Mouse (Mus musculus) forebrain, postnatal 0 days (tissue): ENCODE measurements around the gene Mob3b. TPM values are rescaled to one million over a fixed set of nuclear protein-coding genes. Genes with fewer than 3 reads are reported as not detected.
"Not testable (repeated sequence)": the region's sequence is repeated elsewhere in the genome, so short reads cannot be mapped to it uniquely, and the experiment has no call there.

Experiments used
- ATAC-seq: fragments of 200-750 bp; cut with Nextera tagmentation; 2 replicates; pipeline ENCODE4 v1.8.0; 2017; ENCODE audit warnings: mild to moderate bottlenecking, moderate library complexity
- DNase-seq: peaks from one replicate; pipeline ENCODE4 v3.0.0-alpha.2; 2015
- H3K27ac ChIP-seq: fragments of 300-500 bp; sonication (generic); 2 replicates; pipeline ENCODE4 v1.5.1; 2014; ENCODE audit warnings: low read depth, mild to moderate bottlenecking, antibody characterized with exemption, low read length, moderate library complexity, mixed read lengths
- H3K27me3 ChIP-seq: fragments of 300-500 bp; sonication (generic); 2 replicates; pipeline ENCODE4 v1.6.1; 2014; ENCODE audit warnings: mild to moderate bottlenecking, low read length, mixed read lengths; ENCODE audit not compliant: insufficient read depth
- H3K36me3 ChIP-seq: fragments of 300-500 bp; sonication (generic); 2 replicates; pipeline ENCODE4 v1.6.1; 2014; ENCODE audit warnings: mild to moderate bottlenecking, moderate library complexity; ENCODE audit not compliant: insufficient read depth
- H3K4me1 ChIP-seq: fragments of 300-500 bp; sonication (generic); 2 replicates; pipeline ENCODE4 v1.6.1; 2014; ENCODE audit warnings: antibody characterized with exemption; ENCODE audit not compliant: insufficient read depth
- H3K4me2 ChIP-seq: fragments of 300-500 bp; sonication (generic); 2 replicates; pipeline ENCODE4 v1.6.1; 2014; ENCODE audit warnings: low read depth, mild to moderate bottlenecking, moderate library complexity
- H3K4me3 ChIP-seq: fragments of 300-500 bp; sonication (generic); 2 replicates; pipeline ENCODE4 v1.5.1; 2014; ENCODE audit warnings: low read depth, low read length, mixed read lengths
- H3K9ac ChIP-seq: fragments of 300-500 bp; sonication (generic); 2 replicates; pipeline ENCODE4 v1.6.1; 2014; ENCODE audit warnings: mild to moderate bottlenecking
- H3K9me3 ChIP-seq: fragments of 300-500 bp; sonication (generic); 2 replicates; pipeline ENCODE4 v1.6.1; 2016; ENCODE audit warnings: low read length
- CTCF ChIP-seq: sonication (generic); IDR thresholded peaks from 2 replicates; pipeline ENCODE4 v1.5.1; 2016; ENCODE audit warnings: antibody characterized with exemption, control low read depth, low read depth
- WGBS: fragments of 180-500 bp; shearing (Covaris S2); extraction: QIAGEN DNeasy Blood & Tissue Kit; methylation state at CpG from one replicate; pipeline ENCODE4 v1.1.7; 2014; 5-methylcytosine and 5-hydroxymethylcytosine counted together
- polyA plus RNA-seq: library from polyadenylated mRNA; unstranded; fragments of >200 nt; fragmentation: Nextera tagmentation; extraction: Ambion mirVana; gene quantifications from 2 replicates; pipeline ENCODE4 v1.2.1, GENCODE M21; 2015
- total RNA-seq: library from RNA; depleted of rRNA; stranded (reverse); fragments of >200 nt; gene quantifications from 2 replicates; pipeline ENCODE4 v1.2.3, GENCODE M21; 2014

Gene Mob3b
- total and polyA plus RNA-seq, 2 experiments from 2014 or later, result 3.0 to 4.3 TPM

DNA sequence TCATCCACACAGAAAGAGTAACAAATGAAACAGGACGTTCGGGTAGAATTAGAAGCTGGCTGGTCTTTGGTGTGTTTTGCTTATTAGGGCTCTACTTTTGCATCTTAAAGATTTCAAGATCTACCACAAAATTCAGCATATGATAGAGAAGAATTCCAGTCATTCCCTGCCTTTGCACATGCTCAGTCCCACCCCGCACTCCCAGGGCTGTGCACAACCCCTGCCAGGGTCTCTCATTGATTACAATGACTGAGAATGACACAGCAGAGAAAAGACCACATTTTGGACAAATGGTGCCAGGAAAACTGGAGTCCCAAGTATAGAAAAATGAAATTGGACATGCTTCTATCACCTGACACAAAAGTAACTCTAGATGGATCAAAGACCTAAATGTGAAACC is 245.1 kb downstream of the Mob3b start:
- Histone ChIP-seq H3K4me2 (no peak overlapping the region), H3K4me1 (no peaks in the 10 kb centered on the region), H3K4me3 (no peak overlapping the region), H3K9ac (no peak overlapping the region), H3K36me3 (no peaks in the 10 kb centered on the region), H3K27ac (no peak overlapping the region), H3K9me3 (no peaks in the 10 kb centered on the region), H3K27me3 (no peaks in the 10 kb centered on the region)
- no peak for TF ChIP-seq CTCF
- ATAC-seq (no peak), DNase-seq (no peak)
- WGBS, result 91% methylated on average over 3 of the region's 3 CpGs

DNA sequence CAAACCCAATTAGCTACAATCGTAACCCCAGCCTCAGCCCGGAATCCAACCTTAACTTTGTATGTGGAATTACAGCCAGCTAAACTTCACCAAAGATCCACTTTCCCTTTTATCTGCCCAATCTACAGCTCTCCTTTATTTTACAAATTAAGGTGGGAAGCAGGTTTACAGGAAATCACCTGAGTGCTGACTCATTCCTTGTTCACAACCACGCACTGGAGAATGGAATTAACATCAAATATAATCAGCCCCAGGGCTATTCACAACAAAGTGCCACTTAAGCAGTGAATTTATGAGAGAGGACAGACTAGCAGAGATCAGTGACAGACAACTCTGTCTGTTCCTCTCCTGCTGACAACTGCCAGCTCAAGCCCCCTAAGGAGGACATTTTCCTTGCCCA is 245.9 kb downstream of the Mob3b start:
- no peak for TF ChIP-seq CTCF
- 75% methylated on average over 3 of the region's 3 CpGs for WGBS
- Histone ChIP-seq H3K27ac (no peak overlapping the region), H3K36me3 (no peaks in the 10 kb centered on the region), H3K9ac (no peak overlapping the region), H3K9me3 (no peaks in the 10 kb centered on the region), H3K4me3 (no peak overlapping the region), H3K4me1 (no peaks in the 10 kb centered on the region), H3K4me2 (no peak overlapping the region), H3K27me3 (no peaks in the 10 kb centered on the region)
- DNase-seq (no peak), ATAC-seq (no peak)

DNA sequence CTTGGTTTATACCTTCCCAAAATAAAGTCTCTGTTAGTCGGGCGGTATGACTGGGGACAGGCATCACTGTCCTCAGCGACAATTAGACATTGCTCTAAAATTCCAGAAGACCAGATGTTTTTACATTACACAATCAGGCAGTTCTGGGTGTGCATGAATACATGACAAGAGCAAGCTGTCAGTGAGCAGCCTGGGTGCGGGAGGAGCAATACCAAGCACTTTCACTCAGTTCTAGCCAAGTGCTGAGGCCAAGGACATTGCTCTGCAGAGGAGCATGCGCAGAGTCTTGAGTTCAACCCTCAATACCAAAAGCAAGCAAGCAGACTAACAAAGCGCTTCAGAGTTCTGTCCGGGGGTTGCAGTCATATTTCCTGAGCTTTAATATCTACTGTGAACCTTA is 249.2 kb downstream of the Mob3b start:
- no peaks in the 10 kb centered on the region for H3K4me1 ChIP-seq
- H3K27ac ChIP-seq, result no peak overlapping the region
- TF ChIP-seq CTCF, result no peak
- no peak for ATAC-seq
- H3K27me3 ChIP-seq, result no peaks in the 10 kb centered on the region
- H3K4me3 ChIP-seq, result no peak overlapping the region
- WGBS, result 95% methylated on average over 7 of the region's 7 CpGs
- no peak overlapping the region for H3K9ac ChIP-seq
- DNase-seq, result no peak
- no peak overlapping the region for H3K4me2 ChIP-seq
- H3K36me3 ChIP-seq, result no peaks in the 10 kb centered on the region
- H3K9me3 ChIP-seq, result no peaks in the 10 kb centered on the region

- H3K9me3 ChIP-seq, result no peaks in the 10 kb centered on the region
- no peak overlapping the region for H3K27ac ChIP-seq
- TF ChIP-seq CTCF, result 0 out of 2 replicates have a peak, but pooled peaks have one; percentile 7
- DNase-seq (peak; percentile 13), ATAC-seq (peak; percentile 67)
- H3K4me2 ChIP-seq, result no peak overlapping the region
- H3K4me1 ChIP-seq, result no peaks in the 10 kb centered on the region
- no peaks in the 10 kb centered on the region for H3K36me3 ChIP-seq
- 40% methylated on average over 14 of the region's 14 CpGs for WGBS
- H3K4me3 ChIP-seq, result no peak overlapping the region
- H3K27me3 ChIP-seq, result no peaks in the 10 kb centered on the region
- no peak overlapping the region for H3K9ac ChIP-seq
These were observed 250.3 kb downstream of the Mob3b start for GRCm38 (mm10) chr4:34907026-34907425.

- no peak overlapping the region for H3K27ac ChIP-seq
- no peaks in the 10 kb centered on the region for H3K9me3 ChIP-seq
- H3K4me2 ChIP-seq, result no peak overlapping the region
- H3K4me3 ChIP-seq, result no peak overlapping the region
- no peak overlapping the region for H3K9ac ChIP-seq
- no peak for TF ChIP-seq CTCF
- DNase-seq (no peak), ATAC-seq (no peak)
- H3K27me3 ChIP-seq, result no peaks in the 10 kb centered on the region
- no peaks in the 10 kb centered on the region for H3K4me1 ChIP-seq
- no peaks in the 10 kb centered on the region for H3K36me3 ChIP-seq
- WGBS, result 74% methylated on average over 4 of the region's 4 CpGs
These were observed 251.1 kb downstream of the Mob3b start for GRCm38 (mm10) chr4:34906151-34906550.

- Histone ChIP-seq H3K4me3 (no peak overlapping the region), H3K27me3 (no peaks in the 10 kb centered on the region), H3K27ac (no peak overlapping the region), H3K4me1 (no peaks in the 10 kb centered on the region; the same call in 1 of the 2 replicates), H3K36me3 (no peaks in the 10 kb centered on the region), H3K4me2 (no peak overlapping the region), H3K9ac (no peak overlapping the region), H3K9me3 (no peaks in the 10 kb centered on the region)
- TF ChIP-seq CTCF, result peak; percentile 24; the same call in 1 of the 2 replicates
- no peak for DNase-seq
- WGBS, result 69% methylated on average over 5 of the region's 5 CpGs
- ATAC-seq, result no peak
These were observed 251.9 kb downstream of the Mob3b start for GRCm38 (mm10) chr4:34905396-34905795.

DNA sequence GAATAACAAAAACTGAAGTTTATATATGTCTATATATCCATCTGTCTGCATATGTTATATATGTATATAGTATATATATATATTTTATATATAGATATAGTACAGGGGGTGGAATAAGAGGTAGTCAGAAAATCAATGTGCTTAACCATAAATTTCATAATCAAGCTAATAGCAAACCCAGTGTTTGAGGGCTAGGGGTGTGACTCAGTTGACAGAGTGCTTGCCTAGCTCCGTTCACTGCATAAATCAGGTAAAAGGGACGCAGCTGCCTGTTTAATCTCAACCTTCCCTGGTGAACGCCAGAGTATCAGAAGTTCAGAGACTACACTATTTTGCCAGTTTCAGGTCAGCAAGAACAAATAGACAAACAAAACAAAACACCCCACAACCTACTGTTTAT is 255.7 kb downstream of the Mob3b start:
- 81% methylated on average over 3 of the region's 3 CpGs for WGBS
- ATAC-seq, result not testable (repeated sequence)

DNA sequence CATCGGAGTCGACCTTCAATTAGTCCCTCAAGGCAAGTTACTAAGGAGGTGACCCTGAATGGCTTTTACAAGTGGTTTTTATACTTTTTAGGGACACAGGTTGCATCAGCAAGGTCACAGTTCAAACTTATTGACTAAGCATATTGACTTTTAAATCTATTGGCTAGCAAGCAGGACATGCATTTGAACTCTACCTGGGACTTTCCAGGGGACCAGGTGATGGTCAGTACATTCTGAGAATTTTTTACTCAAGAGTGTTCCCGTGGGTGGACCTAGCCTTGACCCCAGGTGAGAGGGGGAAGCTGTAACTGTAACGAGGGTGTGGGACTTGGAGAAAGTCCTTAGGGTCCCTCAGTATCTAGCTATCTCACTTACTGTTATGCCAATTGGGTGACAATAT is 256.1 kb downstream of the Mob3b start:
- Histone ChIP-seq H3K9ac (no peak overlapping the region), H3K27ac (no peak overlapping the region), H3K4me2 (no peak overlapping the region), H3K36me3 (no peaks in the 10 kb centered on the region), H3K9me3 (no peaks in the 10 kb centered on the region), H3K27me3 (no peaks in the 10 kb centered on the region), H3K4me3 (no peak overlapping the region), H3K4me1 (peaks cover 5% of the 10 kb centered on the region; the same call in 1 of the 2 replicates)
- 82% methylated on average over 4 of the region's 4 CpGs for WGBS
- DNase-seq (no peak), ATAC-seq (no peak)
- TF ChIP-seq CTCF, result no peak

More for the DNA sequence above, 255.7 kb downstream of the Mob3b start:
- not testable (repeated sequence) for H3K4me2 ChIP-seq, H3K27me3 ChIP-seq, H3K4me3 ChIP-seq, H3K27ac ChIP-seq, DNase-seq, H3K9me3 ChIP-seq, H3K9ac ChIP-seq, H3K36me3 ChIP-seq, H3K4me1 ChIP-seq
